Mouse (Mus musculus) layer of hippocampus, adult 2 months (tissue): ENCODE results near the gene Nol8. TPM values are rescaled to one million over a fixed set of nuclear protein-coding genes. Genes with fewer than 3 reads are reported as not detected.

ENCODE experiments used
- DNase-seq, 2 experiments: peaks; one replicate each; pipeline ENCODE4 v3.0.0; 2022; ENCODE audit warnings: low spot score in 2 of 2
- H3K27ac ChIP-seq: fragments of 200-600 bp; 2 replicates; pipeline ENCODE4 v1.8.1; 2022
- H3K4me3 ChIP-seq: fragments of 200-600 bp; 2 replicates; pipeline ENCODE4 v1.8.1; 2022; ENCODE audit warnings: mild to moderate bottlenecking
- CTCF ChIP-seq: fragments of 200-600 bp; conservative IDR thresholded peaks from 2 replicates; pipeline ENCODE4 v1.8.1; 2022; ENCODE audit warnings: antibody characterized with exemption, mild to moderate bottlenecking, moderate library complexity
- total RNA-seq, 2 experiments: library from RNA; stranded (reverse); gene quantifications; 2 replicates each; pipeline ENCODE4 v1.2.3; 2021

The Nol8 gene
- total RNA-seq, 2 experiments from 2014 or later, result 28.4 to 28.5 TPM

GRCm38 (mm10) chr13:49708311-49708710 lies 55.4 kb downstream of the Nol8 start:
- no peak overlapping the region for H3K4me3 ChIP-seq
- no peak for DNase-seq
- no peak overlapping the region for H3K27ac ChIP-seq
- TF ChIP-seq CTCF, result no peak

GRCm38 (mm10) chr13:49712047-49712721 lies 59.3 kb downstream of the Nol8 start:
- no peak for DNase-seq
- TF ChIP-seq CTCF, result no peak
- Histone ChIP-seq H3K4me3 (no peak overlapping the region), H3K27ac (no peak overlapping the region)

GRCm38 (mm10) chr13:49719310-49719709 lies 66.4 kb downstream of the Nol8 start:
- H3K4me3 ChIP-seq, result no peak overlapping the region
- no peak for TF ChIP-seq CTCF
- no peak for DNase-seq
- no peak overlapping the region for H3K27ac ChIP-seq

Other genes starting within 250 kb of the Nol8 start
- 10 to 100 TPM; 33.1 to 41.0 TPM for gene Ippk, start 231.8 kb upstream of the Nol8 start, total RNA-seq
- 1 to 10 TPM in 1 of 2 experiments, under 1 TPM in 1; 0.79 to 1.7 TPM for gene Tes3-ps, start 159.8 kb upstream of the Nol8 start, total RNA-seq
- gene Ecm2, start 148.3 kb upstream of the Nol8 start, total RNA-seq, result 1 to 10 TPM; 6.5 to 8.1 TPM
- 1 to 10 TPM in 1 of 2 experiments, under 1 TPM in 1; 0.83 to 1.2 TPM for gene Aspn, start 108.6 kb upstream of the Nol8 start, total RNA-seq
- under 1 TPM; 0.31 to 0.59 TPM for gene Omd, start 70.6 kb upstream of the Nol8 start, total RNA-seq
- gene Ogn, start 45.0 kb upstream of the Nol8 start, total RNA-seq, result 1 to 10 TPM; 5.3 to 6.1 TPM
- 1 to 10 TPM; 1.7 TPM for gene Cenpp, start 293 bp upstream of the Nol8 start, total RNA-seq
- gene Iars, start 29.0 kb downstream of the Nol8 start, total RNA-seq, result 10 to 100 TPM; 60.1 to 66.9 TPM
- not detected for gene Gm30302, start 145.9 kb downstream of the Nol8 start, total RNA-seq